Mouse (Mus musculus): ENCODE results near the gene Klhl21. TPM values are rescaled to one million over a fixed set of nuclear protein-coding genes. Genes with fewer than 3 reads are reported as not detected.

Gene Klhl21
- polyA plus RNA-seq, 1 experiment = 4.4 TPM

GRCm38 (mm10) chr4:151981363-151981762 is 27.2 kb upstream of the Klhl21 start:
- no peak overlapping the region for H3K4me3 ChIP-seq (replicated peaks)
- TF ChIP-seq GATA1 (IDR thresholded peaks at IDR 0.05; ENCODE audit: borderline replicate concordance, low read length) (no peak), FLI1 (IDR thresholded peaks at IDR 0.05; ENCODE audit: low read length) (no peak)
- H3K27me3 ChIP-seq (replicated peaks) = no peaks in the 10 kb centered on the region
- no peaks in the 10 kb centered on the region for H3K9me3 ChIP-seq
- H3K36me3 ChIP-seq (replicated peaks; ENCODE audit: low read length) = peaks cover 91% of the 10 kb centered on the region
- peaks cover 34% of the 10 kb centered on the region for H3K4me1 ChIP-seq

- H3K36me3 ChIP-seq (replicated peaks; ENCODE audit: low read length) = peaks cover 82% of the 10 kb centered on the region
- TF ChIP-seq FLI1 (IDR thresholded peaks at IDR 0.05; ENCODE audit: low read length) (no peak), GATA1 (IDR thresholded peaks at IDR 0.05; ENCODE audit: borderline replicate concordance, low read length) (no peak)
- H3K27me3 ChIP-seq (replicated peaks) = no peaks in the 10 kb centered on the region
- H3K9me3 ChIP-seq = no peaks in the 10 kb centered on the region
- H3K4me3 ChIP-seq (replicated peaks) = no peak overlapping the region
- peaks cover 44% of the 10 kb centered on the region for H3K4me1 ChIP-seq
Observed at GRCm38 (mm10) chr4:151983043-151983442, 25.6 kb upstream of the Klhl21 start.

DNA sequence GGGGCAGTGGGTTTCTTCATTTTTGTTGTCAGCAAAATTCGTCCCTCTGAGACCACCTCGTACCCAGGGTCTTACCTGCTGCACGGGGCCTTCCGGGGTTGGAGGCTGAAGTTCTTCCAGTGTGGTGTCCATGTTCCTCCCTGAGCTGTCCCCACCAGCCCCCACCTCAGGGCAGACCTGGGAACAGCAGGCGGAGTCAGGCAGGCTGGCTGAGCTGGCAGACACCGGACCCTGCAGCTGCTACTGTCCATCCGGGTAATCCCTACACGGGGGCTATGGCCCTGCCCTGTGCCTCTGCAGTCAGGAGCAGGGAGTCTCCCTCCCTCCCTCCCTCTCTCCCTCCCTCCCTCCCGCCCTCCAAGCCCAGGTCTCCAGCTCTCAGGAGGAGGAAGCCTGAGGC is 25.0 kb upstream of the Klhl21 start:
- H3K9me3 ChIP-seq = no peaks in the 10 kb centered on the region
- no peaks in the 10 kb centered on the region for H3K27me3 ChIP-seq (replicated peaks)
- H3K4me3 ChIP-seq (replicated peaks) = no peak overlapping the region
- H3K4me1 ChIP-seq = peaks cover 46% of the 10 kb centered on the region
- TF ChIP-seq FLI1 (IDR thresholded peaks at IDR 0.05; ENCODE audit: low read length) (no peak), GATA1 (IDR thresholded peaks at IDR 0.05; ENCODE audit: borderline replicate concordance, low read length) (no peak)
- H3K36me3 ChIP-seq (replicated peaks; ENCODE audit: low read length) = peaks cover 79% of the 10 kb centered on the region

GRCm38 (mm10) chr4:151985886-151986285 is 22.7 kb upstream of the Klhl21 start:
- no peak for TF ChIP-seq FLI1 (IDR thresholded peaks at IDR 0.05; ENCODE audit: low read length)
- TF ChIP-seq GATA1 (IDR thresholded peaks at IDR 0.05; ENCODE audit: borderline replicate concordance, low read length) = no peak
- no peaks in the 10 kb centered on the region for H3K27me3 ChIP-seq (replicated peaks)
- no peaks in the 10 kb centered on the region for H3K9me3 ChIP-seq
- H3K4me1 ChIP-seq = peaks cover 55% of the 10 kb centered on the region
- H3K4me3 ChIP-seq (replicated peaks) = no peak overlapping the region
- H3K36me3 ChIP-seq (replicated peaks; ENCODE audit: low read length) = peaks cover 66% of the 10 kb centered on the region

GRCm38 (mm10) chr4:151986650-151987049 is 22.0 kb upstream of the Klhl21 start:
- peaks cover 52% of the 10 kb centered on the region for H3K4me1 ChIP-seq
- no peaks in the 10 kb centered on the region for H3K27me3 ChIP-seq (replicated peaks)
- peak overlapping the region; percentile 18 for H3K4me3 ChIP-seq (replicated peaks)
- no peak for TF ChIP-seq FLI1 (IDR thresholded peaks at IDR 0.05; ENCODE audit: low read length)
- no peak for TF ChIP-seq GATA1 (IDR thresholded peaks at IDR 0.05; ENCODE audit: borderline replicate concordance, low read length)
- H3K36me3 ChIP-seq (replicated peaks; ENCODE audit: low read length) = peaks cover 67% of the 10 kb centered on the region
- H3K9me3 ChIP-seq = no peaks in the 10 kb centered on the region

GRCm38 (mm10) chr4:151988014-151988341 is 20.6 kb upstream of the Klhl21 start:
- H3K4me1 ChIP-seq = peaks cover 54% of the 10 kb centered on the region
- no peaks in the 10 kb centered on the region for H3K9me3 ChIP-seq
- peaks cover 66% of the 10 kb centered on the region for H3K36me3 ChIP-seq (replicated peaks; ENCODE audit: low read length)
- peak overlapping the region; percentile 100 for H3K4me3 ChIP-seq (replicated peaks)
- no peaks in the 10 kb centered on the region for H3K27me3 ChIP-seq (replicated peaks)
- no peak for TF ChIP-seq GATA1 (IDR thresholded peaks at IDR 0.05; ENCODE audit: borderline replicate concordance, low read length)
- no peak for TF ChIP-seq FLI1 (IDR thresholded peaks at IDR 0.05; ENCODE audit: low read length)

DNA sequence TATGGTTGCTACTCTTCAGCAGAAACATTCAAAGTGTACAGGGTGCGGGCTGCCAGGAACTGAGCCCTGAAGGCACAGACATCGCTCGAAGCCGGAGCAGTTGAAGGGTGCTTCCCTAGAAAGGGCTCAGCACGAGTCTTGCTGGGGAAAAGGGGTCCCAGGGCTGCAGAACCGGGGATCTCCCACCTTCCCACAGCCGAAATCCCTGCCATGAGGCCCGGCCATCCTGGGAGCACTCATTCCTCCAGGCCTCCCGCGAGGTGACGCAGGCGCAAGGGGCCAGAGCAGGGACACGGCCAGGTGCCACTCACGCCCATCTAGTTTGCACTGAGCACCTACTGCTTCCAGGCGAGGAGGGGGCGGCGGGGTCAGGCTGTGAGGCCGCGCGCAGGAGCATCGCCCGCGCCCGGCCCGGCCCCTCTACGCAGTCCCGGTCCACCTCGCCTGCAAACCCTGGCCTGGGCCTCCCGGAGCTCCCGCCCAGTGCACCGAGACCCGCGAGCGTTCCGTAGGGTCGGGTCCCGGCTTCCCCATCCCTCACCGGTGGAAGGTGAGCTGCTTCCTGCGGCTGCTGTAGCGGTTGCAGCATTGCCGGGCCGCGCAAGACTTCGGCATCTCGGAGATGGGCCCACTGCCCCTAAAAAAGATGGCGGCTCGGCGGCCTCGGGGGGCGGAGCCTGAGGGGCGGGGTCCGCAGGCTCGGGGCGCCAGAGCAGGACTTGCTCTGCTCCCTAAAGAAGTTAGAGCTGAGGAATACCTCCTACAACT is 20.1 kb upstream of the Klhl21 start, which contains the start of gene Thap3:
Thap3 (minus strand) TSS at position 656 of the 768 bp plus-strand sequence.
- Histone ChIP-seq H3K27me3 (replicated peaks) (no peaks in the 10 kb centered on the region), H3K4me1 (peaks cover 57% of the 10 kb centered on the region), H3K36me3 (replicated peaks; ENCODE audit: low read length) (peaks cover 64% of the 10 kb centered on the region), H3K4me3 (replicated peaks) (peak within 1 kb of the TSS; percentile 100), H3K9me3 (no peaks in the 10 kb centered on the region)
- no peak for TF ChIP-seq FLI1 (IDR thresholded peaks at IDR 0.05; ENCODE audit: low read length)

DNA sequence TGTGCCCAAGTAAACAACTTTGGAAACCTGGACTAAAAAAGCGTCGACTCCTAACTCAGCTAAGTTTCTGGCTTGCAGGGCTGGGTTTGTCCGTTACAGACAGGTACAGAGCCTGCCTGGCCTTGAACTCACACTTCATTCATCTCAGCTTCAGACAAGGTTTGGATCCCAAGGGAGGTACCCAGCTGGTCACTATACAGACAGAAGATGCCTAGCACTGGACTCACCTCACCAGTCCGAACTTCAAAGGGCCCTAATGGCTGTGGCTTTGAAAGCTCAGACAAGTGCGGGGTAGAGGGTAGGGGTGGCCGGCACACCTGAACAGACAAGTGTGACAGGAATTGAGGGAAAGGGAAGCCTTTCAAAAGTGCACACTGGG is 19.5 kb upstream of the Klhl21 start:
- Histone ChIP-seq H3K9me3 (no peaks in the 10 kb centered on the region), H3K4me1 (peaks cover 58% of the 10 kb centered on the region), H3K36me3 (replicated peaks; ENCODE audit: low read length) (peaks cover 62% of the 10 kb centered on the region), H3K4me3 (replicated peaks) (peak overlapping the region; percentile 100), H3K27me3 (replicated peaks) (peaks cover 2% of the 10 kb centered on the region)
- TF ChIP-seq FLI1 (IDR thresholded peaks at IDR 0.05; ENCODE audit: low read length) (no peak), GATA1 (IDR thresholded peaks at IDR 0.05; ENCODE audit: borderline replicate concordance, low read length) (no peak)

- Histone ChIP-seq H3K36me3 (replicated peaks; ENCODE audit: low read length) (peaks cover 36% of the 10 kb centered on the region), H3K9me3 (no peaks in the 10 kb centered on the region), H3K27me3 (replicated peaks) (peaks cover 19% of the 10 kb centered on the region), H3K4me3 (replicated peaks) (no peak overlapping the region), H3K4me1 (peaks cover 50% of the 10 kb centered on the region)
- no peak for TF ChIP-seq GATA1 (IDR thresholded peaks at IDR 0.05; ENCODE audit: borderline replicate concordance, low read length)
- TF ChIP-seq FLI1 (IDR thresholded peaks at IDR 0.05; ENCODE audit: low read length) = no peak
Observed at GRCm38 (mm10) chr4:151992091-151992490, 16.5 kb upstream of the Klhl21 start.

DNA sequence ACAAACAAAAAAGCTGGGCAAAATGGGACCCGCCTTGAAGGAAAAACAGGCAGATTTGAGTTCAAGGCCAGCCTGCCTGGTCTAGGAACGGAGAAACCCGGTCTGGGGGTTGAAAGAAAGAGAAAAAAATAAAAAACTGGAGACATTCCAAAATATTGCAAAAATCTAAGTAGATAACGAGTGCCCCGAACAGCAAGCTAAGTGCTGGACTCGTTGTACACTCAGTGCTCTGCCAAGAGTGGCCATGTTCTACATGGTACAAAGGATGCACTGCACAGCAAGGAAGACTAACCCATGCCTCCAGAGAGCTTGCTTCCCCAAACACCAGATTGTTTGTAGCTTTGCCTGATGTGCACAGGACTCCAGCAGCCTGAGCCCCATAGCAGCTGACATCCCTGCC is 15.6 kb upstream of the Klhl21 start:
- TF ChIP-seq FLI1 (IDR thresholded peaks at IDR 0.05; ENCODE audit: low read length) = no peak

More for the DNA sequence above, 15.6 kb upstream of the Klhl21 start:
- Histone ChIP-seq H3K4me1 (peaks cover 50% of the 10 kb centered on the region), H3K36me3 (replicated peaks; ENCODE audit: low read length) (peaks cover 36% of the 10 kb centered on the region), H3K9me3 (no peaks in the 10 kb centered on the region), H3K27me3 (replicated peaks) (peaks cover 19% of the 10 kb centered on the region), H3K4me3 (replicated peaks) (no peak overlapping the region)
